Mouse (Mus musculus) A20 (cell line): ENCODE results near the gene Mrpl20.
A peak's percentile ranks its signal among the peaks of the same experiment; 100 is the strongest.

ENCODE experiments used
- DNase-seq: peaks from one replicate; pipeline ENCODE4 v3.0.0-alpha.2; 2011; ENCODE audit warnings: low read depth, low spot score

Mrpl20 gene

DNA sequence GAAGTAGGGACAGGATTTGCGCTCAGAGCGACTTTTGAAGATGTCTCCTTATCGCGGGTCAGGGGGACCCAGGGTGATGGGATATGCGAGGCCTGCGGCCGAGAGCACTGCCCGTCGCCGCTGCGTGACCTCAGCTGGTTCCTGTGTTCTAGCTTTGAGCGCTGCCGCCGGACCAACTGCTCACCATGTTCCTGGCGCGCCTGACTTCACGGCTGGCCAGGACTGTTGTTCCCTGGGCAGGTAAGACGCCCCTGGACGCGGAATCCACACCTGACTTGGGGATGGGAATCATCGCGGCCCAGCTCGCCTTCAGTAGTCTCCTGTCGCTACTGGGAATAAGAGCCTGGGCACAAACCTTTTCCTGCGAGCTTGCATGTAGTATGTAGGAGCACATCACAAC lies 29.2 kb downstream of the Mrpl20 start:
- no peak for DNase-seq

DNA sequence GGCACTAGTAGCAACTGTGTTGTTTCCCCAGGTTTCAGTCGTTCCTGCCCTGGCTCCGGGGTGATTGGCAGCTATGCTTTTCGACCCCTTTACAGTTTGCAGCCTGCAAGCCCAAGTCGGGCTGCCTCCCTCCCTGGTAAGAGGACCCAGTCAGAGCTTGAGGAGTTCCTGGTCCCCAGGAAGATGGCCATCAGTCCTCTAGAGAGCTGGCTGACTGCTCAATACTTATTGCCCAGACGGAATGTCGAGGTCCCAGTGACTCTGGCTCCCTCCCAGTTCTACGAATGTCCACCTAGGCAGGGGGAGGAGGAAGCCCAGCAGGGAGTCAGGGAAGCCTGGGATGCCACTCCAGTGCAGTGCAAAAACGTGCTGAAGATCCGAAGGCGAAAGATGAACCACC lies 29.6 kb downstream of the Mrpl20 start:
- no peak for DNase-seq

DNA sequence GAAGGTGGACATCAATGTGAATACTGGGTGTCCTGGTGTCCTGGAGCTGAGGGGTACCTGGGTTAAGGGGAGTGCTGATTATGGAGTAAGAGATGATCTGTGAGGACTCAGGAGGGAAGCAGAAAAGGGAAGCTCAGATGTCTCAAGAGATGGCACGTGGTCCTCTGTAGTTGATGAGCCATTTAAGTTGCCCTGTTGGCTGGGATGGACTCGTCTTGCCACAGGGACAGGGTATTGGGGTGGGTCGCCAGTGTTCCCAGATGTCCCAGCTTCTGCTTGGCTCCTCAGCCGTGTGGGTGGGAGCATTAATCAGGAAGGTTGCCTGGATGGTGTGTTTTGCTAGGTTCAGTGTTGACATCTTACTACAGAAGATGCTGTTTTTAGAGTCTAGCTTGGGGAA lies 30.6 kb downstream of the Mrpl20 start:
- no peak for DNase-seq

DNA sequence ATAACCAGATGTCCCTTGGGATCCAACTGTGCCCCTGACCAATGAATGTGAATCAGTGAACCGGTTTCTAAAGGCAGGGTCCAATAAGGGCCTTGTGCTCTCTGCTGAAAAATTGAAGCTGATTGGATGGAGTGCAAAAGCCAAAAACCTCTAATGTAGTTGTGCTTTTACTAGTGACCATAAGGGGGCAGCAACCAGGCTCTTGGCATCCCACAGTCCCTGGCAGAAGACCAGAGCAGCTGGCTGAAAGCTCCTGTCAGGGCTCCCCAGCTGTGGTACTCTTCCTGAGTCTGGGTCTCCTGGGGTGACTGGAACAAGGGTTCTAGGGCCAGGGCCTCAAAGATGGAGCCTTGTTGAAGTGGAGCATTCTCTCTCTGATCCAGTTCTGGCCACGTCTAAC lies 31.2 kb downstream of the Mrpl20 start:
- DNase-seq: peak; percentile 83

DNA sequence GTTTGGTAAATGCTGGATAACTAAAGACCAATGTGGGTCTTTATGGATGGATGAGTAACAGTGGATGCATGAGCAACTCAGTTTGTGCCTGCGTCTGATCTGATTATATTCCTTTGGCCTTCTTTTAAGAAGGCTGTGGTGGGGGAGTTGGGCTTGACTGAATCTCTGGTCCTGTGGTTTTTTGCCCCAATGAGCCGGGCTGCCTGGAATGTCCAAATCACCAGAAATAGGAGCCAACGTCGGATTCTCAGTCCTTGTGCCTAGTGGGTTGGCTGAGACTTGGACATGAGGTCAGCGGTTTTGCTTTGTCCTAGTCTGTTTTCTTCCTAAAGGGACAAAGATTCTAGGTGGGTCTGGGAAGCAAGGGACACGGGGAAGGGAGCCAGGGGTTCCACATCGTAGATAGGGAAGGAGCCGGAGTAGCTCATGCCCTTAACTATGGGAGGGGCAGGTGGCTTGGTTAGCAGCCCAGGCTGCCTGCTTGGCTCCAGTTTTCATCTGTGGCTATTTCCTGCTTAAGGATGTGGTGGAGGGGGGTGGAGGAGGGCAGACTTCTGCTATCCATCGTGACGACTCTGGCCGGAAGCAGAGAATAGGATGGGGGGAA lies 34.8 kb downstream of the Mrpl20 start:
- no peak for DNase-seq

DNA sequence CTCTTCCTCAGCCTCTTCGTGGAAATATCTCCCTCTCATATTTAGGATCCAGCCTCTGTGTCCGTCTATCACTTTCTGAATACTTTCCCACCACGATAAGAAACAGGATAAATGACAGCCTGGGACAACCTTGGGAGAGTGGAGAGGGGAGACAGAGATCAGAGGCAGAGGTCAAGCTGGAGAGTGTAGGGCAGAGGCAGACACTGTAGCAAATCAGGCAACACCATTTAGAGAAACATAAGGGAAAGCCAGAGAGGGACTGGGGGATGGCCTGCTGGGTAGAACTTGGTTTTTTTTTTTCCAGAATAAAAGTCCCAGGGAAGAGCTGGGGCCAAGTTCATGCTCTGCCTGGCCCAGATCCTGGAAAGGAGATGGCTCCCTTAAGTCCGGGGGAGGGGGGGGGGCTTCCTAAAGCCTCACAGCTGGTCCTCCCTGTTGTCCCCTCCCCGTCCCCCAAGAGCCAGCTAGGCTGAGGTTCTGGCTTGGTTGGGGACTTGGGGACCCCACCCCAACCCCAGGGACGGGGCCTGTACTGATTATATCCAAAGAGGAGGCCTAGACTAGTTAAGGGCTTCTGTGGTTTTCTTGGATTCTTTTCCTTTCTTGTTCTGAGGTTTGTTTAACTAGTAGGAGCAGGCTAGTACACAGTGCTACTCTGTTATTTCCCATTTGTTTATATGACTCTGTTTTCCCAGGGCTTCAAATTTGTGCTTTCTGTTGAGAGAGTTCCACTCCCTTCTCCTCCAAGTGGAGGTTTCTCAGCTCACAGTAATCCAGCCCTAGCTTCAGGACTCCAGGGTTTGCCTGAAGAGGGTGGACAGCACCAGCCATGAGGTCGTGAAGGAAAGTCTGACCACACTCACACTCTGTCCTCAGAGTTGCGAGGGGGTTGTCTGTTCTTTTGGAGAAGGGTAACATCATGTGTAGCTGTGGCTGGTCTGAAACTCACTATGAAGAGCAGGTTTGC lies 35.8 kb downstream of the Mrpl20 start:
- no peak for DNase-seq

DNA sequence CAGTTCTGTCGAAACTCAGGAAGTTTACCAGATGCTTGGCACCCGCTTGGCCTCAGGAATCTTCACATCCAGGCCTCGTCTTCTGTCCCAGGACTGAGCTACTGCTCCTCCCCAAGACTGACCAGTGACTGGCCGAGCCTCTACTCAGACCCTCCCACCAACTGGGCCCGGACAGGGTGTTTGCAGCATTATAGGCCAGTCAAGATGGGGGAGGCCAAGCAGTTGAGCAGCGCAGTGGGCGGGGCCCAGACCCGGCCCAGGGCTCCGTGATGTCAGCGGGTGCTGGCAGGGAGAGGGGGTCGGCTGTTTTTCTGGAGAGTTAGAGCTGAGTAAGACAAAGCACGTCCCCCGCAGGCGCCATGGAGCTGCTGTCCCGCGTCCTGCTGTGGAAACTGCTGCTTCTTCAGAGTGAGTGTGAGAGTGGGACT lies 36.8 kb downstream of the Mrpl20 start, which contains the start of gene Mxra8:
Gene Mxra8, plus strand, starts transcription at position 198 of the 428 bp plus-strand sequence.
- no peak for DNase-seq

DNA sequence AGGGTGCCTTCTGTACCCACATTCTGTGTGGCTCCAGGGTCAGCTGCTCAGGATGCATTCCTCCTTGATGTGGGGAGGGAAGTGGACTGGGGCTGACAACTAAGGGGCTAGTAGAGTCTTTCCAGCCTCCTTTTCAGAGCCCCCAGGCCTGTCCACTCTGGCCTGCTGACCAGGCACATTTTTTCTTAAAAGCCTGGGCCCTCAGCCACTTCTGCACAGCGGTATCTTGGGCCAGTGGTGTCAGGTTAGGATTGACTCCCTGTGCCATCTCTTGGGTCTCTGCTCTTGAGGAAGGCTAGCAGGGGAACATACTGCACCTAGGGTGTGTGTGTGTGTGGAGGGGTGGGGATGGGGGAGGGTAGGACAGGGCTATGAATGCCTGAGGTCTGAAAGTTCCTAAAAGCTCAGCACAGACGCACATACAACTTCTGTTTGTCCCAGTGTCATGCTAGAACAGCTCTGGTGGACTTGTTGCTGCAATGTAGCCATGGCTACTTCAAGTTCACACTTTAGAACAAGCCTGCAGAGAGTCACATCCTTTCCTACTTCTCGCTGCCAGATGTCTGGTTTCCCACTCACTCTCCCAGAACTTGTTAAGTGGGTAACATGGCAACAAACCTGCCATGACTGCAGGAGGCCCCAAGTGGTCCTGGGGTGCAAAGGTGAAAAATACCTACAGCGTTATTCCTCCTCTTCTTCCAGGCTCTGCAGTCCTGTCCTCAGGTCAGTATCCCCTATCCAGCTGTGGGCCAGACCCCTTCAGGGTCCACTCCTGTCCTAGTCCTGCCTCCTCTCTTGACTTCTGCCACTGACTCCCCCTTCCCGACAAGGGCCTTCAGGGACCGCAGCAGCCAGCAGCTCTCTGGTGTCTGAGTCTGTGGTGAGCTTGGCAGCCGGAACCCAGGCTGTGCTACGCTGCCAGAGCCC lies 37.7 kb downstream of the Mrpl20 start:
- no peak for DNase-seq

DNA sequence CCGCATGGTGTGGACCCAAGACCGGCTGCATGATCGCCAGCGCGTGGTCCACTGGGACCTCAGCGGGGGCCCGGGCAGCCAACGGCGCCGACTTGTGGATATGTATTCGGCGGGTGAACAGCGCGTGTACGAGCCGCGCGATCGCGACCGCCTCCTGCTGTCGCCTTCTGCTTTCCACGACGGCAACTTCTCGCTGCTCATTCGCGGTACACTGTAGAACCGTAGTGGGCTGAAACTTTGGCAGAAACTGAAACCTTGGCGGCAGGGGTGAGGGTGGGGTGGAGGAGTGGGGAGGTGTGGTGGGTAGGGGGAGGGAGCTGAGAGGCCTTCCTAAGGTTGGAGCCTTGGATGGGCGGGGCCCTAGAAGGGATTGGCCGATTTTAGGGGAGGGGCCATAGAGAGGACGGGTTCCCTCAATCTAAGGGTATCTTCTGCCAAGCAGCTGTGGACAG lies 38.4 kb downstream of the Mrpl20 start:
- DNase-seq: peak; percentile 97

DNA sequence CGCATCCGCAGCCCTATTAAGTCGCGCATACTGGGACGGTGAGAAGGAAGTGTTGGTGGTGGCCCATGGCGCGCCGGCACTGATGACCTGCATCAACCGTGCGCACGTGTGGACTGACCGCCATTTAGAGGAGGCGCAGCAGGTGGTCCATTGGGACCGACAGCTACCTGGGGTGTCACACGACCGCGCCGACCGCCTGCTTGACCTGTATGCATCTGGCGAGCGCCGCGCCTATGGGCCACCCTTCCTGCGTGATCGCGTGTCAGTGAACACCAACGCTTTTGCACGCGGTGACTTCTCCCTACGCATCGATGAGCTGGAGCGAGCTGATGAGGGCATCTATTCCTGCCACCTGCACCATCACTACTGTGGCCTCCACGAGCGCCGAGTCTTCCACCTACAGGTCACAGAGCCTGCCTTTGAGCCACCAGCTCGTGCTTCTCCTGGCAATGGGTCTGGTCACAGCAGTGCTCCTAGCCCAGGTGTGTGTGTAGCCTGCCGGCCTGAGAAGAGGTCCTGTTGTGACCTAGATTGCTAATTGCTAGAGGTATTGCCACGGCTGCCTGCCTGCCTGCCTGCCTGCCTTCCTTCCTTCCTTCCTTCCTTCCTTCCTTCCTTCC lies 39.1 kb downstream of the Mrpl20 start:
- no peak for DNase-seq

DNA sequence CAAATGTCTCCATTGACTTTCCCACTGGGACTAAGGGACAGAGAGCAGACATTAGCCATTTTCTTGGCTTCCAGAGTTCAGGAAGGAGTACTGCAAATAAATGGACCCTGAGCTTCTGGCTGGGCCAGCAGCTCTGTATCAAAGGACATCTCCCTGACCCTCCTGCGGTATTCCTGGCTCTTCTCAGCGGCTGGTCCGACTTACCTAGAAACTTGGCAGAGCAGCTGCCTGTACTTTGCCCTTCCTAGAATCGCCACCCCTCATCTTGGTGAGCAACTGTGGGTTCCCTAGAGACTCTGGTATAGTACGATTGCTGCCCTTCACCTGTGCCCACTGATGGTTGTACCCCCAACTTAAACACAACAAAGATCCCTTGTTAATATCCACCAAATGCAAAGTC lies 40.6 kb downstream of the Mrpl20 start:
- no peak for DNase-seq

DNA sequence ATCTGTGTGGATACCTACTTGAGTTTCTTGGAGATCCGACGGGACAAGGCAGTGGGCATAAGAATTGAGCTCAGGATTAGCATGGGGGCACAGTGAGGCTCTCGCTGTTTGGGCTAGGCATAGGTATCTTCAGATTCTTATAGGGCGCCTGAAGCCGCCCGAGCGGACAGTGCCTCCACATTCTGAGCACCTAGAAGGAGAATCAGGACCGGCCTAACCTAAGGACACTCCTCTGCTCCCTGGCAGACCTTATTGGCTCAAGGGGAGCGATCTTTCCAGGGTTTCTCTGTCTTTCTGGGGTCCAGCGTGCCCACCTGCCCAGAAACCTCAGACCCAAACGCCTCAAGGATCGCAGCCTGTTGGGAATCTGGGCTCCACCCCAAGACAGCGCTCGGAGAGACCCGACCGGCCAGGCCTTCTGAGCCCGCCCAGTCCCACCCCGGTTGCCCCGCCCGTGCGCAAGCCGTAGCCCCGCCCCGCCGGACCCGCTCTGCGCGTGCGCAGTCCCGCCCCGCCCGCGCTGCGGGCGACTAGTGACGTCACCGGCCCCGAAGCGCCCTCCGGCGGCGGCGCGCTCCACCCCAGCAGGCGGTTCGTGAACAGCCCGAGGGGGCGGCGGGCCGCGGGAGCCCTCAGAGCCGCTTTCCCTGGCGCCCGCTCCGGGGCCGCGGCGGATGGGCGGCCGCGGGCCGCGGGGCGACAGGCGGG lies 44.3 kb downstream of the Mrpl20 start, which contains the start of gene Dvl1:
Gene Dvl1, plus strand, starts transcription at position 532 of the 708 bp plus-strand sequence.
- DNase-seq: peak; percentile 94

DNA sequence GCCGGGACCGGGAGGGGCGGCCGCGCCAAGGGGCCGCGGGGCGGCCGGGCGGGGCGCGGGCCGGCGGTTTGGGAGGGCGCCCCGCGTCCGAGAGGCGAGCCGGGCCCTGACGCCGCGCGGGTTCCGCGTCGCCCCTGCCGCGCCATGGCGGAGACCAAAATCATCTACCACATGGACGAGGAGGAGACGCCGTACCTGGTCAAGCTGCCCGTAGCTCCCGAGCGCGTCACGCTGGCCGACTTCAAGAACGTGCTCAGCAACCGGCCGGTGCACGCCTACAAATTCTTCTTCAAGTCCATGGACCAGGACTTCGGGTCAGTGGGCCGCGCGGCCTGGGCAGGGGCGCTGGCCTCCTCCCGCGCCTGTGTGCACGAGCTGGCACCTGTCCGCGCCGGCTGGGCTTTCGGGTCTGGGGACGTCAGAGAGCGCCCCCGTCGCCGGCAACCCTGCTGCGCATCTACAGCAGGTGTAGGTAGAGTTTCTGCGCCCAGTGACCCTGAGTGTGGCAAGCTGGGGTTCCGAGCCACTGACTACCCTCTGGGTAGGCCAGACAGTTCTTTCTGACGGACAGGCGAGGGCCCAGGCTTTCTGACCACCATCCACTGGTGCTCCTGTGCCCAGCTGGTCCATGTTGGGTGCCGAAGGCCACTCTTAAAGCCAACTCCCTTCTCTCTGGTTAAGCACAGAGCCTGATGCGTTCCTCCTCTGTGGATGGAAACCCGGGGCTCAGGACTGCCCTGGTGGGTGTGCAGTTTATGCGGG lies 45.1 kb downstream of the Mrpl20 start:
- peak; percentile 73 for DNase-seq

DNA sequence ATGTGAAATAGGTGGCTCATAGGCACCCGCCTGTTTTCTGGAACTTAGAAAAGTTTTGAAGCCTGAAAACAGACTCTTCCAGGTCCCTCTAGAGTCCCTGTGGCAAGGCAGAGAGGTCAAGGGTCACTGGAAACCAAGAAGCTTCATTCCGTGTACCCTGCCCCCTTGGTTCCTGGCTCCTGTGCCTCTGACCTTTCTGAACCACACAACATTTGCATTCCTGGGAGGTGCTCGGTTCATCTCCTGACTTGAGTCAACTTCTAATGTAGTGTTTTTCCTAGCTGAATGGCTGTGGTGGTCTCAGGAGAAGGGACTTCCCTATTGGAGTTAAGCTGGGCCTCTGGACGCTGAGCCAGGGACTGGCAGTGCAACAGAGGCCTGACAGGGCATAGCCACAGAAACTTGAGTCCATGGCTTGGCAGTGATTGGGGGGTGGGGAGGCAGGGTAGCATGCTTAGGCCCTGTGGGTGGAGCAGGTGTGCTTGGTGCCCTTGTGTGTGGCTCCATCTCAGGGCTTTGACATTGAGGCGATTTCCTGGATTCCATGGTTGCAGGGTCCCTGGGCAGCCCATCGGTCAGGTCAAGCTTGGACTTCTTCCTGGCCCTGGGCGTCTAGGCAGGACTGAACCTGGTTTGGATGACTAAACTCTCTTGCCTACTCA lies 45.9 kb downstream of the Mrpl20 start:
- no peak for DNase-seq

DNA sequence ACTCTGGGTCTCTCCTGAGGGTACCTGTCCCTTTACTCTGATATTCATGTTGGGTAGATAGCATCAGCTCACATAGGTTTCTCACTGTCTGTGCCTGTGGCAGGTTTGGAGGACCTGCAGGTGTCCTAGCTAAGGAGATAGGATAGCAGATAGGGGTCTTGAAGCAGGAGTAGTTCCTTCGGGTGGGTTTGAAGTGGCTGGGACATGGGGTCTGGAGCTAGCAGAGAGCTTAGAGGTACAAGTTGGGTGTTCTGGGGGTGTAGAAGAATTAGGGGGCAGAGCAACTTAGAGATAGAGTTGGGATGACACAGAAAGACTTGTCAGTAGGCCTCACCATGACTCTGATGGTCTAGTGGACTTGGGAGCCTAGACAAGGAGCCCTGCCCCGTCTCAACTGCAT lies 46.7 kb downstream of the Mrpl20 start:
- no peak for DNase-seq

DNA sequence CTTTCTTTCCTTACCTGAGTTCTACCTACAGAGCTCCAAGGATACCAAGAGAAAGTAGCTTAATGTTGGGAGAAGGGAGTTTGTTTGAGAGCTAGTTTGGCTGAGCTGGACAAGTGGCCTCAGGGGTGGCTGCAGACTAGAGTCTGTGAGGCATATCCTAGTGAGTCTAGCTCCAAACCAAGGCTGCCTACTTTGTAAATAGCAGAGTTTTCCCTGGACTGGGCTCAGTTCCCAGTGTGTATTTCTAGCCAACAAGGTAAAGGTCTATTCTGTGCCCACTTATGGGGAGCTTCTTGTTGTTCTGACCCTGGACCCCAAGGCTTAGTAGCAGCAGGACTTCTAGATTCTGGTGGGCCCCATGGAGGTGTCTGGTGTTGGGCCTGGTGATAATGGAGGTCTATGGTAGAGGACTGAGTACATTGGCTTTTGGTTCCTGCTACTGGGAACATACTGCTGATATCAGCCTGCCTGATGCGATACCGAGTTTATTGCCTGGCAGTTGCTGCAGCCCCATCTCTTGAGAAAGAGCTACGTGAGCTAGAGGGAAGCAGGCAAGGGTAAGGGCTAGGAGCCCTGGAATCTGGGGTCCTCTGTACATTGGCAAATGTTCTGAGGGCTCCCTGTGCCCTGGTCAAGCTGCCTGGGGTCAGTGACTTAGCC lies 47.2 kb downstream of the Mrpl20 start:
- no peak for DNase-seq

DNA sequence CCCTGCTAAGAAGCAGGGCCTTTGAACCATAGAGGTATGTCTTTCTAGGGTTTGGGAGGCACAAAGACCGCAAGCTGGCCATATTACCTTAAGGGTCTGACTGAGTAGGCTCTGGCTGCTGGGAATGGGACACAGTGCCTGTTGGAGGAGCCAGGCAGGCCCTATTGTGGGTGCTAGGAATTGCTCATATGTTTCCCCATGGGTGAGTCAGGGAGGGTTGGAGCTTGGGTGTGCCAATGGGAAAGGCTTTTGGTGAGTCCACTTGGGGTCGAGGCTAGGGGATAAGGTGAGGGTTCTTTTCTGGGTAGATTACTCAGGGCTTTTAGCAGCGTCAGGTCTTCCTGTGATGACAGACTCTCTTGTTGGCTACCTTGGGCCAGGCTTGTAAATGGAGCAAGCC lies 48.7 kb downstream of the Mrpl20 start:
- DNase-seq: no peak

DNA sequence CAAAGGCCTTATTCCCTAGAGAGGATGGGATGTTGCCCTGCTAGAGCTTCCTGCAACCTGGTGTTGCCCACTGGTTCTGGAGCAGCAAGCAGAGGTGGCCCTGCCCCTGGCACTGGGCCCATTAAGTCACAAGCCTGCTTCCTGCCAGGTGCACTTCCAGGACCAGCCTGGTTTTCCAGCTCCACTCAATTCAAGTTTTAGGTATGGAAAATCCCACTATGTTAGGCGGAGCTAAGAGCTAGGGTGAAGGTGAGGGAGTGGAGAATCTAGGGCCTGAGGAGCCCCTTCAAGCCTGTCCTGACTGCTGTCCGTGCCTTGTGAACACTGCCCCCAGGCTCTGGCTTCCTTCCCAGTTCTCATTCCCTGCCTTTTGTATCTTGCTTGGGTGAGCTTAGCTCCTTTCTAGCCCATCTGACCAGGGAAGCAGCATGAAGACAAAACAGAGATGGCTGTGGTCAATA lies 49.3 kb downstream of the Mrpl20 start:
- no peak for DNase-seq

DNA sequence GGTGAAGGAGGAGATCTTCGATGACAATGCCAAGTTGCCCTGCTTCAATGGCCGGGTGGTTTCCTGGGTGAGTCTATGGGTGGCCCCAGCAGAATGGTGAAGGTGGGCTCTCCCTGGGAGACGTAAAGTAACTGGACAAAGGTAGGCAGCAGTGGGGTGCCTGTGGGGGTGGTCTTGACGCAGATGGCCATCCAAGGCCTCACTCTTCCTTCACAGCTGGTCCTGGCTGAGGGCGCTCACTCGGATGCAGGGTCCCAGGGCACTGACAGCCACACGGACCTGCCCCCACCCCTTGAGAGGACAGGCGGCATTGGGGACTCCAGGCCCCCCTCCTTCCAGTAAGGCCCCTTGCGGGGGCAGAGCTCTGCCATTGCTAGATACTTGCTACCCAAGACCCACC lies 50.7 kb downstream of the Mrpl20 start:
- no peak for DNase-seq
